Mouse (Mus musculus) T-helper 17 cell (primary cell): ENCODE data around the gene Unc79.

ENCODE experiments used
- in situ Hi-C, 2 experiments: fragments of 300-600 bp; cut with MboI, MseI; formaldehyde crosslinking; loops; 1 replicate in 1 of 2; 2 replicates in 1 of 2; pipeline ENCODE4 v1.15.1; 2025; ENCODE audit warnings: high pct_unique_total_duplicates in 2 of 2

Unc79 gene

GRCm38 (mm10) chr12:103117517-103118193 lies 169.0 kb downstream of the Unc79 start:
- in situ Hi-C loops: loop anchor here in 1 of 2 experiments (10.0 kb wide), 1 partner anchor 957 kb away; no protein-coding TSS in a partner anchor

- in situ Hi-C loops: no loop called here
Observed at GRCm38 (mm10) chr12:103121928-103122327, 173.3 kb downstream of the Unc79 start.

- in situ Hi-C loops: no loop called here
Observed at GRCm38 (mm10) chr12:103123861-103124260, 175.2 kb downstream of the Unc79 start.

DNA sequence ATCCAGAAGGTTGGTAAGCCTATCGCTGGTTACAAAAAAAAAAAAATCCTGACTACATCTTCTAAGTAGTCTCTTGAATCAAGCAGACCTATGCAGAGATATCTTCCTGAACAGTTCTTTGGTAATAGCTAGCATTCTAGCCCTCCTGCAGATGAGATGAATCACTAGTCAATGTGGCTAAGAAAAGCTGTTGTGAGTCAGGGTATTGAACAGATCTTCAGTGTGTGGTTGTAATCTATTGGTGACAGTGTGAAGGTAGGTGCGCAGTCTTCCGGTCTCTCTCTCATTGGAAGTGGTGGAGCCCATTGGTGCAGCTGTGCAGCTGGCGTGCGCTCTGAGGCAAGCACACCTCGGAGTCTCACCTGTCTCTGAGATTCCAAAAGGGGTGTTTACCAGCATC lies 180.3 kb downstream of the Unc79 start:
- in situ Hi-C loops: no loop called here

DNA sequence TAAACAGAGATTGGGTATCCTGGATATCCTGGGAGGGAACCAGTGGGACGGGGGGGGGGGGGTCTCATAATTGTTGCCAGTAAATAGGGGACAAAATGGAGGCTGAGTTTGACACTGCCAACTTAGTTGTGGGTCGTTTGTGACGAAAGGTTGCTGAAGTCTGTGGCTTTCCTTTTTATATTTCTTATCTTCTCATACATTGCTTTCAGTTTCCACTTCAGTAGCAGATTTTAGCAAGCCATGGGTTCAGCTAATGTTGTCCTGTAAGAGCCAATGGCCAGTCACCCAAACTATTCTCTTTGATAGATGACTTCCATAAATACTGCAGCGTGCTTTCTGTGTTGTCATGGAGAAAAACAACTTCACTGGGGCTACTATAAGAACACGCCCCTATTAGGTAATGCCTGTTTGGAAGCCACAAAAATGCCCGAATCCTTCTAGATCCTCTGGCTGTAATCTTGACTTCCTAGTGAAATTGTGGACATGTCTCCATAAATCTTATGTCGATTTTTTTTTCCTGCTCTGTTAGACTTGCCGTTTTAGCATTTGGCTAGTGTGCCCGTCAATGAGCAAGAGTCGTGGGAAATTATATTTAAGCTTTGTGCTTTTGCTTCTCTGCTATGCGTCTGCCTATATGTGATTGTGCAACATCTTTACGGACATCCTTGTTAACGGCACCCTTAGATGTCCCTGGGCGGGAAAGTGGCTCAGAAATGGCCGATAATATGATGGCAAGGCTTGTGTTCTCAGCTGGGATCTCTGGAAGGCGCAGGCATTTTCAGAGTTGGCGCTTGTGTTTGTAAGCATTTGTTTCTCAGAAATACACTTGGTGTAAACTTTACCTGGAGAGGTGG lies 181.0 kb downstream of the Unc79 start:
- in situ Hi-C loops: no loop called here

- in situ Hi-C loops: no loop called here
Observed at GRCm38 (mm10) chr12:103131419-103131818, 182.8 kb downstream of the Unc79 start.

DNA sequence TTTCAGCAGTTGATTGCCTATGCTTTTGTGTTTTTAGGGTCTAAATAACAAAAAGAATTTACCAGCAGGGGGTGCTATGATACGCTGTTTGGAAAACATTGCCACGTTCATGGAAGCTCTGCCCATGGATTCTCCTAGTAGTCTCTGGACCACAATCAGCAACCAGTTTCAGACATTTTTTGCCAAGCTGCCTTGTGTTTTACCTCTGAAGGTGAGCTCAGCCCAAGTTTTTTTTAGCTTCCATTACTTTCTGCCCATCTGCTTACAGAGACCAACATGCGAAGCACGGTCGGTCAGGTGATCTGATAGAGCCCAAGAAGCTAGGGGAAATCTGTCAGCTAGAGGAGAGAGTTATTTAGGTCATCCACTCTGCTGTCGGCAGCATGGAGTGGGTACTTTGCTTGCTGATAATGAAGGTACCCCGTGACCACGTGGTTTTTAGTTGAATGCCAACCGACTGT lies 193.9 kb downstream of the Unc79 start:
- in situ Hi-C loops: loop anchor here (5.0 to 10.0 kb wide), 4 partner anchors 165 to 352 kb away; no protein-coding TSS in a partner anchor

GRCm38 (mm10) chr12:103143798-103144565 lies 195.3 kb downstream of the Unc79 start:
- in situ Hi-C loops: loop anchor here (5.0 to 10.0 kb wide), 4 partner anchors 163 to 351 kb away; no protein-coding TSS in a partner anchor

DNA sequence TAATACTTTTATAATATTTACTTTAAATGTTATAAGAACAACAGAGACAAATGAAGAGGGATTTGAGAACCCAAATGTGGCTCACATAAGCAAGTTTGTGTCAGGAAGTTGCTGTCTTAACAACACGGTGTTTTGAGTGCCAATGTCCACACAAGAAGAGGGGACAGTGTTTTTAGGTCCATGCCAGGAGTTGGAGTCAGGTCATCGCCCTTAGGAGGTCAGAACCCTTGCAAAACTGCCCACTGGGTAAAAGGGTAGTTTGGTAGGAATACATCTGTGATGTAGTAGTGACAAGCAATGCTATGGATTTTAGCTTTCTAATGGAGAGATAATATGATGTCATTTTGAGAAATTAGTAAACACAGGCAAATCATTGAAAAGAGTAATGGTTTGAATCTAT lies 201.6 kb downstream of the Unc79 start:
- in situ Hi-C loops: no loop called here

GRCm38 (mm10) chr12:103154927-103155326 lies 206.3 kb downstream of the Unc79 start:
- in situ Hi-C loops: no loop called here

DNA sequence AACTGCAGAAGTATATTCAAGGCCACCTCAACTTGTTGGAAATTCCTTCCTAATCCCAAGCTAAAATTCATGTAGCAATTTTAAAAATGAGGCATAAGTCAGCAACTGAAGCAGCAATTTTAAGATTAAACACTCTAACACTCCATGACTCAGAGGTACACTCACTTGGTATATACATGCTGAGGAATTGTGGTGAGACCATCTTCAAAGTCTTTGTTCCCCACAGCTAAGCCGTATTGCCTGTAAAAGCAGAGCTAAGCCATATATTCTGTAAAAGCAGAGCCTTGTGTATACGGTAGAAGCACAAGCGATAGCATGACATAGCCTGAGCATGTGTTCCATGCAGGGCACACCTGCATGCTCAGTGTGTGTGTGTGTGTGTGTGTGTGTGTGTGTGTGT lies 206.7 kb downstream of the Unc79 start:
- in situ Hi-C loops: no loop called here

GRCm38 (mm10) chr12:103157129-103157910 lies 208.7 kb downstream of the Unc79 start:
- in situ Hi-C loops: no loop called here

GRCm38 (mm10) chr12:103159016-103159415 lies 210.4 kb downstream of the Unc79 start:
- in situ Hi-C loops: no loop called here

DNA sequence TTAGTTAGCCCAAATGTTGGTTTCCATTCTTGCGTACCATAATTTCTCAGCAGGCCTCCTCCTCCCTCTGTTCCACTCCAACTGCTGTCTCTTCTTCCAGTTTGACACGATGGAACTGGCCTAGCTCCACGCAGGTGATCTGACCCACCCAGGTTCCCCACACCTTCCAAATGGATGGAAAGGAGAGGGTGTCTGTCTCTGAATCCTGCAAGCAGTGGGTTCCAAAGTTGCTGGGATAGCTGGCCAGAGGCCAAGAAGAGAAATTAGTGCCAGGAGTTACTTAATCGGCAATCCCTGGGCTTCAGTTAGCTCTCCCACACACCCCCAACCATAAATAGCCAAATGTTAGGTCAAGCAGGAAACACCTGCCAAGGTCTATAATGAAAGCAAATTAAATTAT lies 212.1 kb downstream of the Unc79 start:
- in situ Hi-C loops: no loop called here

GRCm38 (mm10) chr12:103163596-103163995 lies 214.9 kb downstream of the Unc79 start:
- in situ Hi-C loops: no loop called here

DNA sequence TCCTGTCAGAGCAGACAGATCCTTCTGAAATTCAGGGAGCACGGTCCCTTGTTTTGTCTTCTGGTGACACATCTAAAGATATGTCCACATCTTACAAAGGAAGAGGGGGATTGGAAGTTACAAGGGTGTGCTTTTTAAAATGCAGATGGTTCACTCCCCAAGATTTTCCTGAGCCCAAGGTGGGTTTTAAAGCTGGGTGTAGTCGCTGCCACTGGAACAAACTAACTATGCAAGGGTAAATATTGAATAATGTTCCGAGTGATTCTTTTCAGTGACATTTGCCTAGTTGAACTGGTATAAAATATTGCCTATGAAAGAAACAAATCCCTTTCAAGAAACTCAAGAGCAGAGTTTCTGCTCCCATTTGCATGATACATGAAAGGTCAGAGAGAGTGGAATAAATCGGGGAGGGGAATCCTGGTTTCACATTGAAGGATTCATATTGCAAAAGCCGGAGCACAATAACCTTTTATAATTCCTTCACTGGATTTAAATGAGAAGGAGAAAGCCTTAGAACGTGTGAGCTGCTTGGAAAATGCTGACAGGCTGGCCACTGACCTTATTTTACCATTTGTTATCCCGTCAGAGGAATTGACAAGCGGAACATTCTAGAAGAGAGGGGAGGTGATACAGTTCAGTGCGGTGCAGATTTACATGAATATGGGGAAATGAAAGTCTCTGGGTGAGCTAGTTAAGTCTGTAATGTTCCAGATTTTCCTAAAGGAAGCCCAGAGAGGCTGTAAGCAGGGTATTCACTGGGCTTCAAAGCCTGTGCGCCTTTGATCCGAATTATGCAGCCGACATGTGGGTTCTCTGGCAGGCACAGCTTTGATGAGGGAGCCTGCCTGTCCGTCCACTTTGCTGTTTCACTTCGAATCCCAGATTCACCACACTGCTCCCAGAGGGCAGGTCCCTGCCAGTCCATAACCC lies 215.7 kb downstream of the Unc79 start:
- in situ Hi-C loops: no loop called here

- in situ Hi-C loops: no loop called here
Observed at GRCm38 (mm10) chr12:103168892-103169291, 220.2 kb downstream of the Unc79 start.

DNA sequence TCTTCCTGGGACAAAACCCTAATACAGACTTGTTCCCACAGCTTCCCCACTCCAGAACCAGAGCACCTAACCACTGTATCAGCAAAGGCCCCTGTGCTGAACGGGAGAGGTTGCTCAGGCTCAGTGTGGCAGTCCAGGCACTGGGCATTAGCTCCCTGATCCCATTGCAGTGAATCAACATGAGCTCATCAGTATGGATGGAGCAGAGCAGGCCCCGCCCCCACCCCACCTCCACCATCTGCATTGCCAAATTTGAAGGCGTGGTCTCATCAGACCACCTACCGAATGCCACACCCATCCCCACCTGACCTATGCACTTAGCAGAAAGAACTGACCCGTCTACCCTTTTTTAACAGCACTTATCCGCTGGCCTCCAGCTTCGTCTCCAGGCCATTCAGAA lies 234.4 kb downstream of the Unc79 start:
- in situ Hi-C loops: no loop called here

GRCm38 (mm10) chr12:103187020-103187419 lies 238.4 kb downstream of the Unc79 start:
- in situ Hi-C loops: no loop called here

GRCm38 (mm10) chr12:103188223-103188622 lies 239.6 kb downstream of the Unc79 start:
- in situ Hi-C loops: no loop called here
